Mouse (Mus musculus) MEL (cell line): ENCODE data around the gene Chrna9. TPM values are rescaled to one million over a fixed set of nuclear protein-coding genes. Genes with fewer than 3 reads are reported as not detected.
A peak's percentile ranks its signal among the peaks of the same experiment; 100 is the strongest.

Experiments used
- DNase-seq: peaks from one replicate; pipeline ENCODE4 v3.0.0; 2011; ENCODE audit warnings: low read depth, low spot score
- H3K27ac ChIP-seq: 2 replicates; pipeline ENCODE4 v1.5.1; 2012; ENCODE audit warnings: low read depth, mild to moderate bottlenecking, control low read depth, low read length, moderate library complexity; ENCODE audit not compliant: control insufficient read depth
- H3K27me3 ChIP-seq, 2 experiments: fragments of 150-350 bp in 1 of 2; sonication (generic) in 1 of 2; 2 replicates each; pipeline ENCODE4 v1.6.1; 2012; ENCODE audit warnings: low read length in 2 of 2, mild to moderate bottlenecking in 2 of 2, improper control_type of control experiment in 1 of 2, moderate library complexity in 1 of 2; ENCODE audit not compliant: insufficient read depth in 2 of 2, control insufficient read depth in 1 of 2
- H3K36me3 ChIP-seq, 2 experiments: 2 replicates each; pipeline ENCODE4 v1.6.1; 2012 to 2014; ENCODE audit warnings: low read length in 2 of 2, improper control_type of control experiment in 1 of 2, inconsistent platforms in 1 of 2, mild to moderate bottlenecking in 1 of 2; ENCODE audit not compliant: insufficient read depth in 2 of 2, control insufficient read depth in 1 of 2
- H3K4me1 ChIP-seq, 2 experiments: fragments of 150-350 bp in 1 of 2; sonication (generic) in 1 of 2; 2 replicates each; pipeline ENCODE4 v1.6.1; 2012; ENCODE audit warnings: low read length in 2 of 2, improper control_type of control experiment in 1 of 2, mild to moderate bottlenecking in 1 of 2; ENCODE audit not compliant: insufficient read depth in 2 of 2, control insufficient read depth in 1 of 2
- H3K4me3 ChIP-seq, 2 experiments: fragments of 150-350 bp in 1 of 2; sonication (generic) in 1 of 2; 2 replicates each; pipeline ENCODE4 v1.5.1; 2012; ENCODE audit warnings: low read depth in 2 of 2, low read length in 2 of 2, mild to moderate bottlenecking in 2 of 2, moderate library complexity in 2 of 2, control low read depth in 1 of 2, improper control_type of control experiment in 1 of 2; ENCODE audit not compliant: control insufficient read depth in 1 of 2, insufficient read depth in 1 of 2
- H3K79me2 ChIP-seq: 2 replicates; pipeline ENCODE4 v1.6.1; 2012; ENCODE audit warnings: mild to moderate bottlenecking, low read length, moderate library complexity; ENCODE audit not compliant: control insufficient read depth, poor library complexity, insufficient read depth
- H3K9ac ChIP-seq: 2 replicates; pipeline ENCODE4 v1.6.1; 2012; ENCODE audit warnings: low read depth, mild to moderate bottlenecking, control low read depth, low read length, moderate library complexity; ENCODE audit not compliant: control insufficient read depth, poor library complexity, severe bottlenecking
- H3K9me3 ChIP-seq: fragments of 150-350 bp; sonication (generic); replicated peaks from 2 replicates; pipeline ENCODE4 v1.6.1; 2012; ENCODE audit warnings: mild to moderate bottlenecking, low read length, improper control_type of control experiment, moderate library complexity; ENCODE audit not compliant: insufficient read depth
- CHD2 ChIP-seq: IDR thresholded peaks from 2 replicates; pipeline ENCODE4 v1.6.1; 2011; ENCODE audit warnings: low read length, improper control_type of control experiment
- E2F4 ChIP-seq: IDR thresholded peaks from 2 replicates; pipeline ENCODE4 v1.6.1; 2011; ENCODE audit warnings: low read depth, low read length, improper control_type of control experiment, borderline replicate concordance
- ELF1 ChIP-seq: IDR thresholded peaks from 2 replicates; pipeline ENCODE4 v1.6.1; 2014; ENCODE audit warnings: low read depth, mild to moderate bottlenecking, inconsistent platforms, low read length, improper control_type of control experiment, moderate library complexity
- EP300 ChIP-seq, 2 experiments: IDR thresholded peaks; 2 replicates each; pipeline ENCODE4 v1.6.1; 2011; ENCODE audit warnings: improper control_type of control experiment in 2 of 2, low read length in 2 of 2, low read depth in 1 of 2, mild to moderate bottlenecking in 1 of 2
- HCFC1 ChIP-seq: IDR thresholded peaks from 2 replicates; pipeline ENCODE4 v1.6.1; 2012; ENCODE audit warnings: low read depth, mild to moderate bottlenecking, inconsistent platforms, low read length, improper control_type of control experiment, moderate library complexity
- KAT2A ChIP-seq: conservative IDR thresholded peaks from 2 replicates; pipeline ENCODE4 v1.6.1; 2012; ENCODE audit warnings: low read depth, low read length, improper control_type of control experiment, inconsistent platforms
- MAFK ChIP-seq: IDR thresholded peaks from 2 replicates; pipeline ENCODE4 v1.6.1; 2011; ENCODE audit warnings: low read depth, mild to moderate bottlenecking, low read length, improper control_type of control experiment, borderline replicate concordance
- MAX ChIP-seq: IDR thresholded peaks from 2 replicates; pipeline ENCODE4 v1.6.1; 2011; ENCODE audit warnings: low read length, improper control_type of control experiment
- MAZ ChIP-seq: IDR thresholded peaks from 2 replicates; pipeline ENCODE4 v1.6.1; 2012; ENCODE audit warnings: low read depth, mild to moderate bottlenecking, inconsistent platforms, low read length, improper control_type of control experiment
- MEF2A ChIP-seq: IDR thresholded peaks from 2 replicates; pipeline ENCODE4 v1.6.1; 2014; ENCODE audit warnings: low read depth, mild to moderate bottlenecking, inconsistent platforms, low read length, improper control_type of control experiment; ENCODE audit not compliant: poor library complexity, insufficient replicate concordance, severe bottlenecking; ENCODE audit errors: extremely low read depth
- MXI1 ChIP-seq: IDR thresholded peaks from 2 replicates; pipeline ENCODE4 v1.6.1; 2011; ENCODE audit warnings: mild to moderate bottlenecking, low read depth, low read length, improper control_type of control experiment
- MYB ChIP-seq: IDR thresholded peaks from 2 replicates; pipeline ENCODE4 v1.6.1; 2011; ENCODE audit warnings: mild to moderate bottlenecking, low read depth, low read length, improper control_type of control experiment
- NELFE ChIP-seq: IDR thresholded peaks from 2 replicates; pipeline ENCODE4 v1.6.1; 2011; ENCODE audit warnings: low read depth, low read length, improper control_type of control experiment
- NRF1 ChIP-seq: IDR thresholded peaks from 2 replicates; pipeline ENCODE4 v1.6.1; 2014; ENCODE audit warnings: low read depth, mild to moderate bottlenecking, inconsistent platforms, low read length, improper control_type of control experiment, moderate library complexity; ENCODE audit not compliant: poor library complexity, insufficient read depth, severe bottlenecking
- RAD21 ChIP-seq: IDR thresholded peaks from 2 replicates; pipeline ENCODE4 v1.6.1; 2011; ENCODE audit warnings: mild to moderate bottlenecking, low read depth, low read length, improper control_type of control experiment
- RCOR1 ChIP-seq: IDR thresholded peaks from 2 replicates; pipeline ENCODE4 v1.6.1; 2012; ENCODE audit warnings: low read depth, mild to moderate bottlenecking, inconsistent platforms, low read length, improper control_type of control experiment
- SIN3A ChIP-seq: IDR thresholded peaks from 2 replicates; pipeline ENCODE4 v1.6.1; 2012; ENCODE audit warnings: low read length, improper control_type of control experiment, inconsistent platforms
- TAL1 ChIP-seq: IDR thresholded peaks from 2 replicates; pipeline ENCODE4 v1.6.1; 2012; ENCODE audit warnings: mild to moderate bottlenecking, inconsistent platforms, low read length, moderate library complexity, mixed read lengths
- TBP ChIP-seq: IDR thresholded peaks from 2 replicates; pipeline ENCODE4 v1.8.0; 2011; ENCODE audit warnings: low read depth, low read length, improper control_type of control experiment
- UBTF ChIP-seq: IDR thresholded peaks from 2 replicates; pipeline ENCODE4 v1.6.1; 2012; ENCODE audit warnings: low read depth, mild to moderate bottlenecking, inconsistent platforms, low read length, improper control_type of control experiment, moderate library complexity, borderline replicate concordance; ENCODE audit not compliant: insufficient read depth
- USF1 ChIP-seq: IDR thresholded peaks from 2 replicates; pipeline ENCODE4 v1.6.1; 2014; ENCODE audit warnings: low read depth, mild to moderate bottlenecking, inconsistent platforms, low read length, improper control_type of control experiment, moderate library complexity
- ZKSCAN1 ChIP-seq: IDR thresholded peaks from 2 replicates; pipeline ENCODE4 v1.6.1; 2012; ENCODE audit warnings: low read depth, mild to moderate bottlenecking, inconsistent platforms, low read length, improper control_type of control experiment, moderate library complexity
- ZMIZ1 ChIP-seq: IDR thresholded peaks from 2 replicates; pipeline ENCODE4 v1.6.1; 2012; ENCODE audit warnings: low read depth, mild to moderate bottlenecking, inconsistent platforms, low read length, improper control_type of control experiment, moderate library complexity
- ZNF384 ChIP-seq: IDR thresholded peaks from 2 replicates; pipeline ENCODE4 v1.6.1; 2012; ENCODE audit warnings: low read depth, mild to moderate bottlenecking, inconsistent platforms, low read length, improper control_type of control experiment
- polyA plus RNA-seq, 2 experiments: library from polyadenylated mRNA; stranded (reverse) in 1 of 2; unstranded in 1 of 2; fragments of >175 nt in 1 of 2; fragments of >200 nt in 1 of 2; gene quantifications; 2 replicates each; pipeline versions ENCODE4 v1.2.1 to v1.2.4; 2012; ENCODE audit warnings: low replicate concordance in 2 of 2, low read depth in 1 of 2; ENCODE audit not compliant: insufficient read length in 2 of 2, insufficient read depth in 1 of 2, missing spikeins in 1 of 2
- total RNA-seq: library from RNA; depleted of rRNA; stranded (reverse); fragments of 300-350 nt; gene quantifications from 2 replicates; pipeline ENCODE4 v1.2.3, GENCODE M21; 2012

Chrna9 gene
- total and polyA plus RNA-seq, 3 experiments = not detected

GRCm38 (mm10) chr5:65901868-65902418 lies 32.8 kb upstream of the Chrna9 start (continued):
- no peak for TF ChIP-seq NRF1
- peak; percentile 34; the same call in 1 of the 2 replicates for TF ChIP-seq NELFE

- no peak overlapping the region for H3K9ac ChIP-seq
- no peak overlapping the region for H3K4me3 ChIP-seq
- no peaks in the 10 kb centered on the region for H3K27me3 ChIP-seq
- H3K79me2 ChIP-seq = peaks cover 10% of the 10 kb centered on the region
- DNase-seq = peak; percentile 54
- peaks cover 0 to 35% of the 10 kb centered on the region in 2 experiments; a peak in 2 of 4 replicates for H3K36me3 ChIP-seq
- no peaks in the 10 kb centered on the region for H3K9me3 ChIP-seq
- peaks cover 23 to 39% of the 10 kb centered on the region in 2 experiments for H3K4me1 ChIP-seq
- TF ChIP-seq NRF1 = no peak
- TF ChIP-seq ZKSCAN1 = no peak
- TF ChIP-seq TBP = no peak
- TF ChIP-seq TAL1 = no peak
- no peak for TF ChIP-seq MAX
- H3K27ac ChIP-seq = peak overlapping the region; percentile 98
These were observed 31.9 kb upstream of the Chrna9 start for GRCm38 (mm10) chr5:65902811-65903210.

- peaks cover 2% of the 10 kb centered on the region for H3K79me2 ChIP-seq
- H3K27me3 ChIP-seq = no peaks in the 10 kb centered on the region
- peaks cover 8 to 22% of the 10 kb centered on the region in 2 experiments for H3K4me1 ChIP-seq
- no peak overlapping the region for H3K4me3 ChIP-seq
- no peak overlapping the region for H3K9ac ChIP-seq
- no peak for DNase-seq
- H3K27ac ChIP-seq = no peak overlapping the region
- TF ChIP-seq CHD2 (no peak), EP300 (IDR thresholded peaks at IDR 0.05; ENCODE audit: low read depth in 1 of 2, low read length in 2 of 2) (no peak), RCOR1 (no peak), ZMIZ1 (no peak), HCFC1 (no peak), ZNF384 (no peak), USF1 (no peak)
- H3K36me3 ChIP-seq = peaks cover 0 to 18% of the 10 kb centered on the region in 2 experiments; a peak in 2 of 4 replicates
- H3K9me3 ChIP-seq = no peaks in the 10 kb centered on the region
These were observed 30.2 kb upstream of the Chrna9 start for GRCm38 (mm10) chr5:65904476-65904875.

- no peak overlapping the region for H3K9ac ChIP-seq
- no peak overlapping the region for H3K4me3 ChIP-seq
- no peaks in the 10 kb centered on the region for H3K79me2 ChIP-seq
- no peaks in the 10 kb centered on the region for H3K27me3 ChIP-seq
- no peak for DNase-seq
- H3K4me1 ChIP-seq = peaks cover 0 to 3% of the 10 kb centered on the region in 2 experiments; a peak in 2 of 4 replicates
- no peaks in the 10 kb centered on the region for H3K9me3 ChIP-seq
- no peaks in the 10 kb centered on the region for H3K36me3 ChIP-seq
- no peak overlapping the region for H3K27ac ChIP-seq
- TF ChIP-seq KAT2A (no peak), MAZ (no peak), RAD21 (no peak), E2F4 (no peak), ZKSCAN1 (no peak), TBP (no peak), MAX (no peak), MAFK (no peak), MYB (no peak), MXI1 (no peak), UBTF (no peak), MEF2A (no peak), USF1 (no peak), SIN3A (no peak), ELF1 (no peak)
These were observed 26.0 kb upstream of the Chrna9 start for GRCm38 (mm10) chr5:65908751-65909150.
